Mouse (Mus musculus) T-cell, adult 2 months (primary cell): ENCODE results near the gene Clec2g.
A peak's percentile ranks its signal among the peaks of the same experiment; 100 is the strongest.
"Not testable (repeated sequence)": the region's sequence is repeated elsewhere in the genome, so short reads cannot be mapped to it uniquely, and the experiment has no call there.

ENCODE experiments used
- DNase-seq: peaks from one replicate; pipeline ENCODE4 v3.0.0; 2022; ENCODE audit warnings: low spot score

Clec2g gene

DNA sequence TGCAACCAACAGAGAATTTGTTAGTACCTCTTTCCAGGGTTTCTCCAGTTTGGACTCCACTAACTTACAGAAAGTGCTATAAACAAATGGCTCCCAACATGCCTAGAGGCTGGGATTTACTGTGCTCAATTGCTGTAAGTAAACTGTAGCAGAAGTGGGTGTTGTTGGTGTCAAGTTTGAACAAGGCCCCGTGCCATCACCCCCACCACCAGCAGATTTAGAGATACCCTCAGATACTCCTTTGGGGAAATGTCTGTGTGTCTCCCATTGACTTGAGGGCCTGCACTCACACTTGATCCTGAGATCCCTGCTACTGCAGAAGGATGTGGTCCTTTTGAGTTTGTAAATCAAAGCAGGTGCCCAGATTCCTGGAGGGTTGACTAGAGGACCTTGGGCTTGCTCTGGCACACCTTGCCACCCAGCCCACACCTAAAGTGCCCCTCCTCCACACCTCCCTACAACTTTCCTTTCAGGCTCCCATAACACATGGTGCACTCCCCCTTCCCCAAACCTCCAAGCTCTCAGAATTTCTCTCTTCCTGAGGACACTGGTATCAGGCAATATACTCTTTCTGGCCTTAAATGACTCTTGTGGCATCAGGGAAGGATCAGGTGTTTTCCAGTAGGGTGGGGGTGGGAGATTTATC is 37.3 kb downstream of the Clec2g start:
- DNase-seq, result no peak

DNA sequence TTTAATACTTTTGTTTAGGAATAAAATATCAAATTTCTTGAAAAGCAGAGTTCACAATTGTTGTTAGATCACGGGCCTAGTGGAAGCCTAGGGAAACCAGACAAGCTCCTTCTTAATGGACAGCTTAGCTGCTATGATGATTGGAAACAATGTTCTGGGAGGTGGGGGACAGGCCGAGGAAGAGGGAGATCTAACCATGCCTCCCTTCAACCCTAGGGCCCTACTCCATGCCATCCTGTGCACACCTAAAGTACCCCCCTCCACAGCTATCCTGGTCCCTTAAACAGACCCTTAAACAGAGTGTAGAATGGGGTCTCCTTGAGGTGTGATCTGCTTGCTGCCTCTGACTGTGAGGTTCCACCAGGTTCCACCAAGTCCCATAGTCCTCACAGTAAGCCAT is 38.0 kb downstream of the Clec2g start:
- DNase-seq, result no peak

DNA sequence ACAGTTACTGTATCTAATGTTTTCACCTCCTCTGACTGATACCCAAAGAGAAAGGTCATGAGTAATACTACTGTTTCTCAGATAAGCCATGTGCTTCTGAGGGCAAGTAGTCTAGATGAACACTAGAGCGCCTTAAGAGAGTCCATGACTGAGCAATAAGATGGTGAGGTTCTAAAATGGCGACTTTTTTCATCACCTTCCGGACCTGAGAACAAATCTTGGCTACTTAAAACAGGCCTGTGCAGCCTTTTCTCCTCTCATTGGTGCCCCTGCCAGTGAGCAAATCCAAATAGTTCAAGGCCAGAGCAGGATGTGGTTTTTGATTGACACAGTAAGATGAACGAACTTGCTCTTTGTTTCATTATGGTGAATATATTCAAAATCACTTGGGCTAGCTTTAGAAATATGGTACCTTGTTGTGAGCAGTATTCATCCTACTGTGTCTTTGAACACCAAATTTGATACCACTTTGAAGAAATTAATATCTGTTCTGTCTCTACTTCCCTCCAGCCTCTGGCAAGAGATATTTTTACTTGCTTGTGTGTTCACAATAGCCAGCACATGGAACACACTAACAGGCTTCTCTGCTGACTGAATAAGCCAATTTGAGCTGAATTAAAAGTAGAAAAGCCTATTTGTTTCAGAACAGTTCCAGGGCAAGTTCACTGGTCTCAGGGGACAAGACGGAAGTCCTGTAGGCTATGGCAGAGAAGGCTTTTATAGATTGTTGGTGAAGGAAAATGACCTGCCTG is 38.7 kb downstream of the Clec2g start:
- peak; percentile 76 for DNase-seq

DNA sequence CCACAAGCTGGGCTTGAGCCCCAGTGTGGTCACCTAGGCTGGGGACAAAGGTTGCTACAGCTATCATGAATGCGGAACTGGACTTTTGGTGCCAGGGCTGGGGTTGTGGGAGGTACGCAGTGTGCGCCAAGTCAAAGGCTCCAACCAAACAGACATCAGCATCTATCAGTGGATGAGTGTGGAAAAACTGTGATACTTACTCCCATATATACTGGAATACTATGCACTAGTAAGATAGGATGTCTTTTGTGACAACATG is 39.2 kb downstream of the Clec2g start:
- DNase-seq, result no peak

DNA sequence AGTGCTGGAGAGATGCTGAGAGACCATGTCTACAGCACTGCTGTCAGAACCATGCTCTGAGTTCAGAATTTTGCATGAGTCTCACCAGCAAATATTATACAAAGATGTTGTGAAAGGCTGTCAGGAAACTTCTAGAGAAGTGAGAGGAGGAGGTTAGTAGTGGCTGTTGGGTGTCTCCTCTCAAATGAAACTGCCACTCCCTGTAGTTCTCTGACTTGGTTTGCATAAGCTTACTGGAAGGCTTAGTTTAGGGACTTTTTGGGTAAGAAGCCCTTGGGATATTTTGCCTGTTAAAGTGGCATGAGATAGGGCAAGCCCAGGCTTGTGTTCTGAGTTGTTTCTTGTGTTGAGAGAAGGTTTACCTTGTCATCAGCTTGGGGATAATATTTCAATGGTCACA is 40.7 kb downstream of the Clec2g start:
- not testable (repeated sequence) for DNase-seq

DNA sequence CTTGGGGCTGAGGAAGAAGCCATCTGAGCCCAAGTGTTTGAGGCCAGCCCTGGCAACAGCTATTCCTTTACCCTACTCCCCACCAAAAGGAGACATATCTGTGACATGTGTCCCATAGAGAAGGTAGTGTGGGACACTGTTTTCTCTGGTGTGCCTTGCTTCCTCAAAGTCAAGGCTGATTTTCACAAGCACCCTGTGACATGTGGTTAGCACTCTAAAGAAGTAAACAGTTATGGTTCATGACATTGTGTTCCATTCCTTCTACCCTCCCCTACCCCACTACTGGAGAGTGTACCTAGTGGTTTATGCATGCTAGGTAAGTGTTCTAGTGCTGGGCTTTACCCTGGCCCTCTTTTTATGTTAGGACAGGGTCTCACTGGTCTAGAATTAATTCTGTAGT is 42.0 kb downstream of the Clec2g start:
- DNase-seq, result no peak

DNA sequence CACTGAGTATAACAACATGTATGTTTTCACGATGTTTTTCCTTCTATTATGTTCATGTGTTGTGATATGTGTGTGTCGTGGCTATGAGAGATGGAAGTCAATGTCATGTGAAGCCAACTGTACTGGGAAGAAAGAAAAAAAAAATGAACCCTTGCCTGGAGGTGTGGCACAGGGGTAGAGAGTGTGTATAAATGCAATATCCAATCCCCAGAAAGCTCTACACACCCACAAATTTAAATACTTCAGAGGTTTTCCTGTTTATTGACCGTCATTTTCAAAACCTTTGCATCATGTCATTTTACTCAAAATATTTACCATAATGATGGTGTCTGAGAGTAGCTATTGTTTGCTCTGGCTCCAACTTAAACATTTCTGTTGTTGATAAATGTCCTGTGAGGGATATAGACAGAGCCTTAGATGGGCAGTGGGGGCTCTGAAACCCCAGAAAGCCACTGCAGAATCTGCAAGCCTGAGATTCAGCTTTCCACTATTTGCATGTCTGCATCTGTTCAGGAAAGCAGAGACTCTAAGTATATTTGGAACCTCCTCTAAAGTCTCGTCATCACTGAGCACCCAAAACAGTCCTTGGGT is 47.9 kb downstream of the Clec2g start:
- not testable (repeated sequence) for DNase-seq

DNA sequence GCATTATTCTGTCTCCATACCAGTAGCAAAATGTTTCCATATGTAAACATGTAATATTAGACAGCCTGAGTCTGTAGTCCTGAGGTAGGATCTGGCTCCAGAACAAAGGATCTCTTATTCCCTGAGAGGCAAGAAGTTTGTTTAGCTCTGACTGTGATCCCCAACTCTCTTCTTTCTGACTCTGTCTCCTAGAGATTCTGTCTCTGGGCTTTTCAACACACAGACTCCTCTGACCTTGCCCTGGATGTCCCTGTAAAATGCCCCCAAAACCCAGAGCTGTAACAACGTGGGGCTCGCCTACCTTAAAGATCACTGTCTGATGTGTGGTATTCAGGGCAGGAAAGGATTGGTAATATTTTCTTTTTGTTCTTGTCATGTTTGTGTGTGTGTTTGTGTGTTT is 58.2 kb downstream of the Clec2g start:
- DNase-seq, result no peak

DNA sequence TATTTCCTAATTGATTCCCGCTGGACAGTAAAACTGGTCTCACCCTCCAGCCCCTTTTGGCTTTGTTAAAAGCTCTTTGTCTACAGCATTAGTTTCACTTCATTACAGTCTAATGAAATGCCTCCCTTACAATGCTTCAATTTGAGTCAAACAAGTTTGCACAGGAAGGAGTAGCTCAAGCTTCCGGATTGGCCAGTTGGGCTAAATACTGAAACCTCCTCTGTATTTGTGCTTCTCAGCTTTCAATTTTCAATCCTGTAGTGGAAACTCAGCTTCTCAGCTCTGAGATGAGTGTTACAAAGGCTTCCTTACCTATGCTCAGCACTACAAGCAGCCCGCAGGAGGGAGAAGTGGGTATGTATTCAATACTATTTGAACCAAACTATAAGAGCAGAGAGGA is 58.6 kb downstream of the Clec2g start:
- DNase-seq, result no peak

DNA sequence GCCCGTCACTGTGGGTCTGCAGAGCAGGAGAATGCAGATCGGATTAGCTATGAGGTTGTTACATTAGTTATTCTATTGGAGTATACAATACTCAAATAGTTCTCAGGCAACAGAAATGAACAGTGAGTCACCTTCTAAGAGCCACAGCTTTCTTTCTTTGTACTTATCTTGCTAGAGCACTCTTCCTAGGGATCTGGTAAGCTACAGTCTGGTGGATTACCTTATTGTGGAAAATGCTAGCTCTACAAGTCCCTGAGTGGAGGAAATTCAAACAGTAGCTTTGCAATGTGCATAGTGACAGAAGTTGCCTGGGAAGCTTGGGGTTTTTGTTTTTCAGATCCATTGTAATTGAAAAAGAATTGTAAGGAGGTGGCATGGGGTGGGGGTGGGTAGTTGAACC is 59.0 kb downstream of the Clec2g start:
- DNase-seq, result no peak

DNA sequence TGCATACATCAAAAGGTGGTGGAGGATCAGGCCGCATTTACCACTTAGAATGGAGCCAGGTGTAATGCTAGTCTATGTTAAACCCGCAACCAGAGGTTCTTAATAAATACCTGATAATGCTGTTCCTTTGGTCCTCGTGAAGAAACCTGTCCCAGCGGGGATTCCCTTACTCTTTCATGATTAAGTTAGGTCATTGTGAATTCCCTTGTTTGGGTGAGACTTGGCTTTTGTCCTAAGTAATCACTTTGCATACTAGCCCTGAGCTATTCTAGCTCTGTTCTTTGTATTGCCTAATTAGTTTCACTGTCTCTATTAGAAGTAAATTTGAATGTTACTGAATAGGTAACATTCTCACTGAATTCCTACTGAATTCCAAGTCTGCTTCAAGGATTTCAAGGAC is 60.2 kb downstream of the Clec2g start:
- no peak for DNase-seq

DNA sequence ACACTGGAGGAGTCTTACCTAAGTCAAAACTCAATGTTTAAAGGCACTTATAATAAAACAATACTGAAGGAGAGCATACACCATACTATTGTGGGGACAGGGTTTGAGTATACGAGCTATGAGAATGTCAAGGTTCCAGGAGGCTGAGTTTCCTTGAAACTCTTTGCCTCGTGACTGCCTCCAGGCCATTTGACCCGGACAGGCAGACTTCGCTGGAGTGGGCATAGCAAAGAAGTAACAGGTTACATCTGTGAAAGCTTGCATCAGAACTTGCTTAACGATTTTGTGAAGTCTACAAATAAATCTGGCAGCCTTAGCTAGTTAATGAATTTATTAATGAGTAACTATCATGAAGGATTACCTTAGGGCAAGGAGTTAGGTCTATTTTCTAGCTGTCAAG is 60.6 kb downstream of the Clec2g start:
- no peak for DNase-seq

DNA sequence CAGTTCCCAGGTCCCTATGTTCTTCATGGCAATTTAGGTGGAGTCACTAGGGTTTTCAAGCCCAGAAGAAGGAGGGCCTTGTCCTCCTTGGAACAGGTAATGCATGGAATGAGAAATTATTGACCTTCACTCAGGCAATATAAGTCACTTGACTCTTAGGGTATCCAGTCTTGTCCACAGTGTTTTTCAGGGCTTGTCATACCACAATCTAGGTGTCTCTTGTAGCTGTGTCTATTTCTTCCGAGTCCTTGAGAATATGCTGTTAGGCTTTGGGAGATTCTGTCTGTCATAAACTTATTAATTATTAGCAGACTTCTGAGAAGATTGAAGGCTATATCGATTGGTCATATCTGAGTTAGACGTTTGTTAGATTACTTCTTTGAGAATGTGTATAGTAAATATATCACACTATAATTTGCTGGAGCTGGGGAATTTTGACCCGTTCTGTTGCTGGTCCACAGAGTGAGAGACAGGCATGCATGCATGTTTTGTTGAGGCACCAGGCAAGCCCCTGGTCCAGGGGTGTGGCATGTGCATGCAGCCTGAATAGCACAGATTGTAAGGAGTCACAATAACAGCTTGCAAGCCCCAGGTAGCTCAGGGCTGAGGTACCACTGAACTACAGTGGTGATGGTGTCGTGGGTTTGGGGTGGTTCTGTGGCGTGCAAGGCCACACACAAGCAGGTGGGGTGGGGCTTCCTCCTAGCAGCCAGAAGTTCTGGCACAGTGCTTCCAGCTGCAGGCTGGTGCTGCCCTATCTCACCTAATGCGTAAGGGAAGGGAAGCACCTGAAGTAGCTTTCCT is 61.3 kb downstream of the Clec2g start:
- DNase-seq, result no peak

DNA sequence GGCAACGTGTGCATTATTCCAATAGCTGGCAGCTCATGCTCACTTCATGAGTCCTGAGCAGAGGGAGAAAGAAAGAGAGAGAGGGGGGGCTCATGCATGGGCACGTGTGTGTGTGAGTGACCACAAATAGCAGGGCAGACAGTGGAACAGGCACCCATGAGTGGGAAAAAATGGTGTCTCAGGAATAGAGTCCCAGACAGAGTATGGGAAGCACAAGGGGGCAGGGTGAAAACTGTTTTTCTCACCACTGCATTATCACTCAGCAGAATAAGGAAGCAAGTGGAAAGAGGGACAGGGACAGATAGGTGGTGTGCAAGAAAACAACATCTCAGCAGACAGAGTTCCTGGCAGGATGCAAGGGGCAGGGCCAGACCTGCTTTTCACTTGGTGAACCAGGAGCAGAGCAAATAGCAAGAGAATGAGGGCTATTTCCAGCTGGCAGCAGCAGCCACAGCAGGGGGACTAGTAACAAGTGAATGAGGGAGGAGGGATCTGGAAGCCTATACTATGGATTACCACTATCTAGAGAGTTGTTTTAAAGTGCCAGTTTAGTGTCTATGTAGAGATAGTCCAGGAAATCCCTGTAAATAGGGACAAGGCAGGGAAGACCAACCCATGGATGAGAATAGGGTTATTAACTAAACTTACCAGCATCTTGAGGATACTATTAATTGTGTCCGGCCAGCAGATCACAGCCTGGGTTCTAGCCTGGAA is 62.0 kb downstream of the Clec2g start:
- no peak for DNase-seq

DNA sequence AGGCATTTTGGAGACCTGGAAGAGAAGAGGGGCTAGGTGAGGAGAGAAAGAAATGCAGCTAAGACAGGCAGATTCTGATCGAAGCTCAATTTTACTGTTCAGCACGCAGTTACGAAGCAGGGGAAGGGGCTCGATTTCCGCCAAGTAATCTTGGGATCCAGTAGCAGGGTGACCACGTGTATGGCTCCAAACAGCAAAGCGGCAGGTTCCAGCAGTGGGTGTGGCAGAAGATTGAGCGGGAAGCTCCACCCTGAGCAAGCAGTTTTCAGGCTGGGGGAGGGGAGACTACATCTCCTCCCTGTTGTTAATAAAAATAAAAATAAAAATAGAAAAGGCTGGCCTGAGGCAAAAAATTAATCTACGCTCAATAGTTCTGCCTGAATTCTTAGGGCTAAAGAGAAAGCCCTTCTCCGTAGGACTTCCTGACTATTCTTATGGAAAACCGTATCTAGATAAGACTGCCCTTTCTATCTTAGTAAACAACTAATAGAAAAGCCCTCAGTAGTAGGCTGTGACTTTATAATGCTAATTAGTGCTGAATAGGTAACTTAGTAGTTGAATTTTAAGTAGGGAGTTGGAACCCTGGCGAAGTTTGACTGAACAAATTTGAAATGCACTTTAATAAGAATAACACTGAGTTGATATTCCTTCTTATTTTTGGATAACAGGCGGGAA is 62.7 kb downstream of the Clec2g start:
- DNase-seq, result no peak

DNA sequence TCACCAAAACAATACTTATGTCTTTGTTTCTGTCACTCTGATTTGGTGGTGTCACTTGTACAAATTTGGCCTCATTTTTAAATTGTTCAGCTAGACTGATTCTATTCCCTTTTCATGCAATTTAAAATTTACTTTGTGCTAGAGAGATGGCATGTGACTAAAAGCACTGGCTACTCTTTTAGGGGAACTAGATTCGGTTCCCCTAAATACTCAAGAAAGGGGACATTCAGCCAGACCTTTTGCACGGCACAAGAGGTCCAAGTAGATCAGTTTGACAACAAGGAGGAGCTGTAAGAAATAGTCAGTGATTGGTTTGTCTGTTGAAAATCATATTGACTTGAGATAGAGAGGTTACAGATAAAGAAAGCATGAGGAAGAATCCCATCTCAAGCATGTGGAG is 67.2 kb downstream of the Clec2g start:
- DNase-seq, result no peak

DNA sequence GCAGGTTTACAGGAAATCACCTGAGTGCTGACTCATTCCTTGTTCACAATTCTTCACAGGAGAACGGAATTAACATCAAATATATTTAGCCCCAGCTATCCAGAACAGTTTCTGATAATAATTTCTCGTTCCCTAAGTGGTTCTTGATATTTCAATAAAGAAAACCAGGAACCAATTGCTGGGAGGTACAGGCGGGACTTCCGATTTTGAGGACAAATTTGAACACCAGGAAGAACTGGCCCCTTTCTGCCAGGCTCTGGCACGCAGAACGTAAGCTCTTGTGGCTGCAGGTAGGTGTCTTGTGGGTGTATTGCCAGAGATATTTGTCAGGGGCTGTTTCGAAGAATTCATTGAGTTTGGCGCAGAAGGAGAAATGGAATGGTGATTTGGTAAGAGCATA is 74.4 kb downstream of the Clec2g start:
- no peak for DNase-seq

DNA sequence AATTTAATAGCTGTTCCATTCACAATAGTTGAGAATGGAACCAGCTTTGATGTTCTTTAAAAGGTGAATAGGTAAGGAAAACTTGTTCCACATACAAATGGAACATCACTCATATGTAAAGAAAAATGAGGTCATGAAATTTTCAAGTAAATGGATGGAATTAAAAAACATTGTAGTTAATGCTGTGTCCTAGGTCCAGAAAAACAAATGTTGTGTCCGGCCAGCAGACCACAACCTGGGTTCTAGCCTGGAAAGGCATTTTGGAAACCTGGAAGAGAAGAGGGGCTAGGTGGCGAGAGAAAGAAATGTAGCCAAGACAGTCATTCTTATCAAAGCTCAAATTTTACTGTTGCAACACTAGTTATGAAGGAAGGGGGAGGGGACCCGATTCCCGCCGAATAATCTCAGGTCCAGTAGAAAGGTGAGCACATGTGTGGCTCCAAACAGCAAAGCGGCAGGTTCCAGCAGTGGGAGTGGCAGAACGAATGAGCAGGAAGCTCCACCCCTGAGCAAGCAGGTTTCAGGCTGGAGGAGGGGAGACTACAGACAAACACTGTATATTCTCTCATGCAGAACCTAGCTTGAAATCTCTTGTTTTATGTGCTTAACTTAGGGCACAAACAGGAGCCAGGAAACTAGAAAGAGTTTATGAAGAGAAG is 75.8 kb downstream of the Clec2g start:
- DNase-seq, result not testable (repeated sequence)

DNA sequence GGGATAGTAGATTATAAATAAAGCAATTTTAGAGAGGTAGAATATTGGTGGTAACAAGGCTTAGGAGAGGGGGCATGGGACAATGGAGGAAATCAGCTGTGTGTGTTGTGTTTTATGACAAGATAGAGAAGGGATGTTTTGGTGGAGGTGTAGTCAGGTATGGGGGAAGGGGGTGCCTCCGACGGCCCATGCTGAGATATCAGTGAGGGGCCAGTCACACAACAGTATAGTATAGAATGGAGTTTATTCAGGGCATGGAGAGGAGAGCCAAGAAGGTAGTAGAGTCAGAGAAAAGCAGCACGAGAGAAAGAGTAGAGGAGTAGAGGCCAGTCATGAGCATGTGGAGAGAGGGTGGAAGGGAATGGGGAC is 76.3 kb downstream of the Clec2g start:
- DNase-seq, result no peak

DNA sequence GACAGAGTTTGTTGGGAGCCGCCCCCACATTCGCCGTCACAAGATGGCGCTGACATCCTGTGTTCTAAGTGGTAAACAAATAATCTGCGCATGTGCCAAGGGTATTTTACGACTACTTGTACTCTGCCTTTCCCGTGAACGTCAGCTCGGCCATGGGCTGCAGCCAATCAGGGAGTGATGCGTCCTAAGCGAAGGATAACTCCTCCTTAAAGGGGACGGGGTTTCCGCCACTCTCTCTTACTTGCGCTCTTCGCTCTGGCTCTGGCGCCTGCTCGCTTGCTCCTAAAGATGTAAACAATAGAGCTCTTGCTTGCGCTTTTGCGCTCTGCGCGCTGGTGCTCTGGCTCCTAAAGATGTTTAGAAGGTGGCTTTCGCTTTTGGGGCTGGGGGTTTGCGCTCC is 77.8 kb downstream of the Clec2g start:
- DNase-seq, result not testable (repeated sequence)

DNA sequence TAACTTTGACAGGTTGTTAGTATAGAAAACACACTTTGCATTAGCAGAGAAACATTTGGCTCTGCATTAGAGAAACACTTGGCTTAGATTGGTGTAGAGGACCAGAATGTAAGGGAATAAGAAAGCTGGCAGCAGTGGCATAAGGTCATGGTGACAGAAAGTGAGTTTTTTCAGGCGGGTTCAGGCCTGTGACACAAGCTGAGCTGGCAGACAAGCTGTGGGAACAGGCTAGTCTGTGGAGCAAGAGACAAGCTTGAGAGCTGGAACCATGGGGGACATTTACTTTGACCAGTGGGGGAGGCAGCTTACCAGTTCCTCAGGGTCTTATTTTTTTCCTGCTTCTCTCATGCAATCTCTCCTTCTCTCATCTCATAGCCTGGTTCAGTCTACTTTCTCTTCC is 78.8 kb downstream of the Clec2g start:
- no peak for DNase-seq
